Mouse (Mus musculus): ENCODE data around the gene Rasl10b. TPM values are rescaled to one million over a fixed set of nuclear protein-coding genes. Genes with fewer than 3 reads are reported as not detected.

Gene Rasl10b
- total and polyA plus RNA-seq, 2 experiments, result 0.12 to 0.18 TPM

DNA sequence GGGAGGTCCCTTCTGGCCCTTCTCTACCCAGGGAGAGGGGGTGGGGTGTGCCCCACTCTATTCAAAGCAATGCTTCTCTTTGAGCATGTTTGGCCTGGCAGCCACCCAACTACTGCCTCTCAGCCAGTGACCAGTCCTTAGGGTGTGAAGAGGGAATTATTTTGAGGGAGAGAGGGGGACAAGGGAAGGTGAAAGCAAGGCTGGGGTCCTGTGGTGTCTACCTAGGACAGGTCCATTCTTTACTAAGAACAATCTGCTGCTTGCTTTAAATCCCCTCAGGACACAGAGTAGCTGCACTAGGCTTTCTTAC is 39.9 kb downstream of the Rasl10b start:
- peaks cover 3% of the 10 kb centered on the region; the same call in 1 of the 2 replicates for H3K4me1 ChIP-seq (ENCODE audit: control insufficient read depth, insufficient read depth, low read length)
- no peaks in the 10 kb centered on the region for H3K79me2 ChIP-seq (ENCODE audit: control insufficient read depth, insufficient read depth, low read length)
- H3K36me3 ChIP-seq (ENCODE audit: control insufficient read depth, insufficient read depth, low read length), result no peaks in the 10 kb centered on the region
- H3K27ac ChIP-seq (replicated peaks; ENCODE audit: insufficient read depth, low read depth, low read length), result no peak overlapping the region
- no peak overlapping the region for H3K9ac ChIP-seq (ENCODE audit: low read depth, low read length)
- TF ChIP-seq POLR2A (IDR thresholded peaks at IDR 0.05; ENCODE audit: extremely low read depth, insufficient read depth, low read length), result no peak
- no peak for TF ChIP-seq CTCF (IDR thresholded peaks at IDR 0.05; ENCODE audit: low read depth, low read length)
- no peak overlapping the region for H3K4me3 ChIP-seq (ENCODE audit: insufficient read depth, low read depth, low read length)
- H3K27me3 ChIP-seq (ENCODE audit: control insufficient read depth, insufficient read depth, low read length), result no peaks in the 10 kb centered on the region
- no peak for DNase-seq (ENCODE audit: extremely low read depth, low read depth, low spot score)

- DNase-seq (ENCODE audit: extremely low read depth, low read depth, low spot score), result no peak
- Histone ChIP-seq H3K4me3 (ENCODE audit: insufficient read depth, low read depth, low read length) (no peak overlapping the region), H3K79me2 (ENCODE audit: control insufficient read depth, insufficient read depth, low read length) (no peaks in the 10 kb centered on the region), H3K27ac (replicated peaks; ENCODE audit: insufficient read depth, low read depth, low read length) (no peak overlapping the region), H3K27me3 (ENCODE audit: control insufficient read depth, insufficient read depth, low read length) (no peaks in the 10 kb centered on the region), H3K9ac (ENCODE audit: low read depth, low read length) (no peak overlapping the region), H3K36me3 (ENCODE audit: control insufficient read depth, insufficient read depth, low read length) (no peaks in the 10 kb centered on the region), H3K4me1 (ENCODE audit: control insufficient read depth, insufficient read depth, low read length) (peaks cover 3% of the 10 kb centered on the region; the same call in 1 of the 2 replicates)
- TF ChIP-seq CTCF (IDR thresholded peaks at IDR 0.05; ENCODE audit: low read depth, low read length) (no peak), POLR2A (IDR thresholded peaks at IDR 0.05; ENCODE audit: extremely low read depth, insufficient read depth, low read length) (no peak)
- 65% methylated on average over 4 of the region's 4 CpGs for WGBS
Measured at GRCm38 (mm10) chr11:83449298-83449697, 40.4 kb downstream of the Rasl10b start.

GRCm38 (mm10) chr11:83450550-83450949 is 41.6 kb downstream of the Rasl10b start:
- peaks cover 3% of the 10 kb centered on the region; the same call in 1 of the 2 replicates for H3K4me1 ChIP-seq (ENCODE audit: control insufficient read depth, insufficient read depth, low read length)
- H3K79me2 ChIP-seq (ENCODE audit: control insufficient read depth, insufficient read depth, low read length), result no peaks in the 10 kb centered on the region
- H3K36me3 ChIP-seq (ENCODE audit: control insufficient read depth, insufficient read depth, low read length), result no peaks in the 10 kb centered on the region
- WGBS, result 15% methylated on average over 1 of the region's 1 CpGs
- no peak overlapping the region for H3K4me3 ChIP-seq (ENCODE audit: insufficient read depth, low read depth, low read length)
- DNase-seq (ENCODE audit: extremely low read depth, low read depth, low spot score), result peak; percentile 47
- TF ChIP-seq CTCF (IDR thresholded peaks at IDR 0.05; ENCODE audit: low read depth, low read length) (no peak), POLR2A (IDR thresholded peaks at IDR 0.05; ENCODE audit: extremely low read depth, insufficient read depth, low read length) (no peak)
- no peak overlapping the region for H3K27ac ChIP-seq (replicated peaks; ENCODE audit: insufficient read depth, low read depth, low read length)
- no peaks in the 10 kb centered on the region for H3K27me3 ChIP-seq (ENCODE audit: control insufficient read depth, insufficient read depth, low read length)
- H3K9ac ChIP-seq (ENCODE audit: low read depth, low read length), result no peak overlapping the region

- Histone ChIP-seq H3K9ac (ENCODE audit: low read depth, low read length) (no peak overlapping the region), H3K4me3 (ENCODE audit: insufficient read depth, low read depth, low read length) (no peak overlapping the region), H3K27me3 (ENCODE audit: control insufficient read depth, insufficient read depth, low read length) (no peaks in the 10 kb centered on the region), H3K79me2 (ENCODE audit: control insufficient read depth, insufficient read depth, low read length) (no peaks in the 10 kb centered on the region), H3K36me3 (ENCODE audit: control insufficient read depth, insufficient read depth, low read length) (no peaks in the 10 kb centered on the region), H3K4me1 (ENCODE audit: control insufficient read depth, insufficient read depth, low read length) (peaks cover 3% of the 10 kb centered on the region; the same call in 1 of the 2 replicates), H3K27ac (replicated peaks; ENCODE audit: insufficient read depth, low read depth, low read length) (no peak overlapping the region)
- no peak for DNase-seq (ENCODE audit: extremely low read depth, low read depth, low spot score)
- TF ChIP-seq CTCF (IDR thresholded peaks at IDR 0.05; ENCODE audit: low read depth, low read length), result no peak
- no peak for TF ChIP-seq POLR2A (IDR thresholded peaks at IDR 0.05; ENCODE audit: extremely low read depth, insufficient read depth, low read length)
- 87% methylated on average over 10 of the region's 10 CpGs for WGBS
Measured at GRCm38 (mm10) chr11:83451281-83451680, 42.3 kb downstream of the Rasl10b start.

- Histone ChIP-seq H3K9ac (ENCODE audit: low read depth, low read length) (no peak overlapping the region), H3K27ac (replicated peaks; ENCODE audit: insufficient read depth, low read depth, low read length) (no peak overlapping the region), H3K79me2 (ENCODE audit: control insufficient read depth, insufficient read depth, low read length) (no peaks in the 10 kb centered on the region), H3K4me3 (ENCODE audit: insufficient read depth, low read depth, low read length) (no peak overlapping the region), H3K36me3 (ENCODE audit: control insufficient read depth, insufficient read depth, low read length) (no peaks in the 10 kb centered on the region), H3K27me3 (ENCODE audit: control insufficient read depth, insufficient read depth, low read length) (no peaks in the 10 kb centered on the region), H3K4me1 (ENCODE audit: control insufficient read depth, insufficient read depth, low read length) (no peaks in the 10 kb centered on the region)
- 28% methylated on average over 4 of the region's 4 CpGs for WGBS
- TF ChIP-seq CTCF (IDR thresholded peaks at IDR 0.05; ENCODE audit: low read depth, low read length) (no peak), POLR2A (IDR thresholded peaks at IDR 0.05; ENCODE audit: extremely low read depth, insufficient read depth, low read length) (no peak)
- no peak for DNase-seq (ENCODE audit: extremely low read depth, low read depth, low spot score)
Measured at GRCm38 (mm10) chr11:83454548-83454947, 45.6 kb downstream of the Rasl10b start.

DNA sequence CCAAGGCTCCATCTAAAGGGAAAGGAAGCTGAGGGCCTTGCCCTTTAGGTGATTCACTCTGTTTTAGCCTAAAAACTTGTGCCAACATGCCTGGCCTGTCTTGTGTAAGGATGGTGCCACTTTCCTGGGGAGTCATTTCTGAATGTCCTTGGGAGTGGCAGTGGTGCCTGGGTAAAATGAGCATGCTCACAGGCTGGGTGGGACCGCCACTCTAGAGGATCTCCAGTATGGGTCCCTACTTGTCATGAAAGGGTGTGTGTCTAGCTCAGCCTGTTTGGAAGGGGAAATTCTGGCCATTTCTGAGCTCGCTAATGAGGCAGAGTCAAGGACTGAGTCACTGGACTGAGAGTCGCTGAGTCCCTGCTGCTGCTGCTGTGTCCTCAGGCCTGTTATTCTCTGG is 46.7 kb downstream of the Rasl10b start:
- H3K36me3 ChIP-seq (ENCODE audit: control insufficient read depth, insufficient read depth, low read length), result no peaks in the 10 kb centered on the region
- no peak overlapping the region for H3K27ac ChIP-seq (replicated peaks; ENCODE audit: insufficient read depth, low read depth, low read length)
- H3K79me2 ChIP-seq (ENCODE audit: control insufficient read depth, insufficient read depth, low read length), result no peaks in the 10 kb centered on the region
- TF ChIP-seq POLR2A (IDR thresholded peaks at IDR 0.05; ENCODE audit: extremely low read depth, insufficient read depth, low read length) (no peak), CTCF (IDR thresholded peaks at IDR 0.05; ENCODE audit: low read depth, low read length) (no peak)
- DNase-seq (ENCODE audit: extremely low read depth, low read depth, low spot score), result no peak
- 89% methylated on average over 3 of the region's 3 CpGs for WGBS
- no peaks in the 10 kb centered on the region for H3K4me1 ChIP-seq (ENCODE audit: control insufficient read depth, insufficient read depth, low read length)
- no peak overlapping the region for H3K9ac ChIP-seq (ENCODE audit: low read depth, low read length)
- H3K4me3 ChIP-seq (ENCODE audit: insufficient read depth, low read depth, low read length), result no peak overlapping the region
- H3K27me3 ChIP-seq (ENCODE audit: control insufficient read depth, insufficient read depth, low read length), result no peaks in the 10 kb centered on the region
